Mouse (Mus musculus): ENCODE results near the gene Olfr707.
"Not testable (repeated sequence)": the region's sequence is repeated elsewhere in the genome, so short reads cannot be mapped to it uniquely, and the experiment has no call there.

Olfr707 gene

DNA sequence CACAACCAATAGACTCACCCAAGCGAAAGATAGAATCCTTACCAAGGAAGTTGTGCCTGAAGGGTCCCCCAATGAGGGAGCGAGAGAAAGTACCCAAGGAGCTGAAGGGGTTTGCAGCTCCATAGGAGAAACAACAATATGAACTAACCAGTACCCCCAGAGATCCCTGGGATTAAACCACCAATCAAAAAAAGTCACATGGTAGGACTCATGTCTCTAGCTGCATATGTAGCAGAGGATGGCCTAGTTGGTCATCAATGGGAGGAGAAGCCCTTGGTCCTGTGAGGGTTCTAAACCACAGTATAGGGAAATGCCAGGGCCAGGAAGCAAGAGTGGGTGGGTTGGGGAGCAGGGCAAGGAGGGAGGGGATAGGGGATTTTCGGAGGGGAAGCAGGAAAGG lies at the start of gene Olfr707:
Olfr707 (minus strand) TSS at position 101 of the 400 bp plus-strand sequence.
- DNase-seq: not testable (repeated sequence)

DNA sequence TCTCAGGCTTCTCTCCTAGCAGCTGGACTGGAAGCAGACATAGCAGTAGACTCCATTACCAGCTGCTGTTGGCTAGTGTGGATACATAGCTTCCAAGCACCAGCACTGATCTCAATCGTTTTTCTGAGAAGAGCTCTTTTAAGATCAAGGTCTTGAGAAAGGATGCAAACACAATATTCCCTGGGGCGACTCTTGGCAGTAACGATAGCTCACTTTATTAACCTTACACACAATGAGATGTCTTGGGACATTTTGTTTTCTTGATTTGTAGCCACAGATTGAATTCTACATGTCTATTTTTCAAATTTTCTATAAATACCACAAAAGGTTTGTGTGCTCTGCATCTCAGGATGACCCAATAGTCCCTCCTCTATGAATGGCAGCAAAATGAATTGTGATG lies 47.2 kb upstream of the Olfr707 start, which contains the start of gene Olfr710:
Olfr710 (minus strand) TSS at position 101 of the 400 bp plus-strand sequence.
- DNase-seq: no peak

DNA sequence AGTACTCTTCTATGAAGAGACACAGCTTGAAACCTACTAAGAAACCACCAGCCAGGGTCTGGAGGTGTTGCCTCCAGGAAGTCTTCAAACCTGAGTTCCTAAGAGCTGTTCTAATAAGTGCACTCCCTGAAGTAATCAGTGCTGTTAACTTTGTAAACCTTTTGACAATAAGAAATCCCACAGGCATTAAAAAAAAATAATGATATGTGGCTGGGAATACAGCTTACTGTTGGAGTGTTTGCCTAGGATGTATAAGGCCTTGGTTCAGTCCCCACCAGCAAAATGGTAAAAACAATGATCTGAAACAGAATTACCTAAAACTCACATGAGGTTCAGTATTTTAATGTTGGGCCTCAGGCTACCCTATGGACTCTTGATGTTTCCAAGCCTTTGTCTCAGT lies 31.1 kb upstream of the Olfr707 start, which contains the start of gene Olfr709-ps1:
Olfr709-ps1 (minus strand) TSS at position 101 of the 400 bp plus-strand sequence.
- no peak for DNase-seq

DNA sequence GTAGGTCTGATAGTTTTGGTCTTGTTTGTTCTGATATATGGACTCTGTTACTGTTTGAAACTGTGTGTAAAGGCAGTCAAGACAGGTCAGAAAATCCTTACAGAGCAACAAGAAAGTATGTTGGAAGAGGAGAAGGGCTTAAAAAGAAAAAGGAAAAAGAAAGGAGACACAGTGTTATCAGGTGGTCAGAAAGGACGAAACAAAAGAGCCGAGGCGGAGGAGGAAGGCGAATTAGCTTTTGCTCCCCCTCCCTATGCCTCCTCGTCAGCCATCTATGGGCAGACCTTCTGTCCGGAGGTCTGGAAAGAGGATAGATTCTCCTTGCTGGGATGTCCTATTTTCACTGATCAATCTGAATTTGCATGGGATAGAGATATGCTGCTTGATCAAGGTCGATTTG lies 19.9 kb upstream of the Olfr707 start:
- not testable (repeated sequence) for DNase-seq

DNA sequence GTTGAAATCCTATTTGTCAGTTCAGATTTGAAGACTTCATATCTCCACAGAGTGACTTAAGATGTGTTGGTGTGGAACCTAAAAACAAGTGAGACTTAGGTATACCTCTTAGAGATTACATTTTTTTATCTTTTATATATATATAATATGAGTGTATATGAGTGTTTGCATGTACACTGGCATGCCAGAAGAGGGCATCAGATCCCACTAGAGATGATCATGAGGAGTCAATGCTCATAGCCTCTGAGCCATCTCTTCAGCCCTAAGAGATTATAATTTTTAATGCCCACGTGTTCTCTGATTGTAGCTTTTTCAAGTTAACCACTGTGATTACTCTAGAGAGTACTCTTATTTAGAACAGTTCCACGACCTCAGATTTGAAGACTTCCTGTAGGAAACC lies 6.6 kb upstream of the Olfr707 start, which contains the start of gene Olfr1532-ps1:
Olfr1532-ps1 (plus strand) TSS at position 326 of the 400 bp plus-strand sequence.
- no peak for DNase-seq

DNA sequence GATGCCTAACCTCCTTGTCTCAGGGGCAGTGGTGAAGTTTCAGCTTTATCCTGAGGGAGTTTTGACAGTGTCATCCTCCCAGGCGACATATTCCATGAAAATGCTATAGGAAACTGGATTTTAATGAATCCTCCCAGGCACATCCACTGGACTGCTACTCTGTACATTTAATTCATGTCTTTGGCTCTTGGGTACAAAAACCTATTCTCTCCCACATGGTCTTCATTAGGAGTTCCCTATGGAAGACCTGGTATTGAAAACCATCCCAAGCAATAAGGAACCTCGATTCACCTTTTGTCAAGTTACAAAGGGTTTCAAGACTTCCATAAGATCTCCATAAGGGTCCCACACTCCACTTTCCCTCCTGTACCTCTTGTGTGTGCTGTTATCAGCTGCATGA lies 13.0 kb downstream of the Olfr707 start, which contains the start of gene Olfr706:
Olfr706 (minus strand) TSS at position 101 of the 400 bp plus-strand sequence.
- DNase-seq: no peak

DNA sequence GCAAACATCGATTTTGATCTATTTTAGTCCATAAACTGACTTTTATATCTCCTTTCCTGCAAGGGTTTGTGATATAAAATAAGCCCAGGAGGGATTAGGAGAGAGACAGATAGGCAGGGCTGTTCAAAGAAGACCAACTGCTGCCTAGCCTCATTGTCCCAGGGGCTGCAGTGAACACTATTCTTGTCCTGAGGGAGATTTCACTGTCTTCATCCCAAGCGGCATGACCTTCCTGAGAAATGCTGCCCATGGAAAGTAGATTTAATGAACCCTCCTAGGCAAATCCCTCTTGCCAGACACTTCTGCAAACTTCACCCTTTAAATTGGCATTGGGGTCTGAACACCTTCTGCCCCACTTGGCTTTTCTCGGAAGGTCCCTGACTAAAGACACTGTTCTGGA lies 24.2 kb downstream of the Olfr707 start, which contains the start of gene Olfr705:
Olfr705 (minus strand) TSS at position 101 of the 400 bp plus-strand sequence.
- no peak for DNase-seq

DNA sequence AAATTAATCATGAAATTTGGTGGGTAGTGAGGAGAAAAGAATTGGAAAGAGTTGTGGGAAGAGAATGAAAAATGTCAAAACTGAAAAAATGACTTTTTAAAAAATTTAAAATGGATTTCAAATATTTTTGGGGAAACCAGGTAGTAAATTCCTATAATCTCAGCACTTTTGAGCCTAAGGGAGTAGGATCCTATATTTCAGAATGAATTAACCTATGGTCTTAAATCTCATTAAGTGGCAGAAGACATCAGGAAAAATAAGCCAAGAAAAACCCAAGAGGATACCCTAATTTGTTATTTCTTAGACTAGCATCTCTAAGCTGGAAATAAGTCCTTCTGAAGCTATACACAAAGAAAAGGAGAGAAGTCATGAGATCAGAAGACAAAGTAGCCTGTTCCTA lies 38.2 kb downstream of the Olfr707 start, which contains the start of gene Olfr704:
Olfr704 (plus strand) TSS at position 301 of the 400 bp plus-strand sequence.
- DNase-seq: no peak

DNA sequence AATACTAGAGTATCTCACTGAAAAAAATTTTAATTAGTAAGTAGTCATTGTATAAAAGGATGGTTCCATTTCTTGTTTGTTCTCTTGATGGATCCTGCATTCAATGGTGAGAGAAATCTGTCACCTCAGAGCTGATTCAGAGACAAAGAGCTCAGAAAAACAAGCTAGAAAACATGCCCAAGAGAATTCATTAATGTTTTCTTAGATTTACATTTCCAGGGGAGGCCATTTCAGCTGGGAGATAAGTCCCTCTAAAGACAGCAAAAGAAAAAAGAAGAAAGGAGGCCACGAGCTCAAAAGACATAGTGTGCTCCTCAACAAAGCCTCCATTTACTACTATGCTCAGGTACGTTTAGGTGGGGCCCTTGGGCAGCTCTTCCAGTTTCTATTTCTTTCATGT lies 58.0 kb downstream of the Olfr707 start, which contains the start of gene Olfr703:
Olfr703 (plus strand) TSS at position 301 of the 400 bp plus-strand sequence.
- no peak for DNase-seq
